Comparison of ENCODE assay signal across 8 mouse cellular contexts in the genomic region with DNA sequence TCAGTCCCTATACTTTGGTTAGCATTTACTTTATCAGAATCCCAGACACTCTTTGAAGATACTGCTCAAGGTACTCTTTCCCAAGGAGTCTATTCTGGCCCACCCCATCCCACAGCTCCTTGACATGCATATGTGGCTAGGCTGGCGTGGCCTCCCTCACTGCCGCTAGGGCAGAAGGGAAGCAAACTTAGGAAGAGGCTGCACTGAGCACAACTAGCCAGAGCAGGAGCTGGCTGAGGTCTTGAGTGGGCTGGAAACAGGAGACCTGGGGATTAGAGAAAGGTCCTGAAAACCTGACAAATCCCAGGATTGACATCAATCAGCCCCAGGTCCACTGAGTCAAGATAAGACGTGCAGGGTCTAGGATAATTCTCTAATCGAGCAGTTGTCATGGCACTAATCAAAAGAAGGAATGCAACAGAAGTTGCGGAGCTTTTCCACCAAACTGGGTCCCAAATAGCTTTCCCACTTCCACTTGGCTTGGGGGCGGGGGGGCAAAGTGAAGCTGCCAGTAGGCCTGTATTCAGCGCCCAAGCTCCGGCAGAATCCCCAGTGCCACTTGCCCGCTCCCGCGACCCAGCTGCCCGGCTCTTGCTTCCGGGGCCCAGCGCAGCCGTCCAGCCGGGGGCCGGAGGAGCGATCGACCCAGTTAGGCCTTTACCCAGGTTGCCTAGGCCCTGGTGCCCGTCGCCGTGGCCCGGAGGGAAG. TPM values are rescaled to one million over a fixed set of nuclear protein-coding genes. Genes with fewer than 3 reads are reported as not detected.
DNase-seq lines count a peak whose midpoint lies in the region; ATAC-seq and TF ChIP-seq lines count a peak whose summit lies in the region.

No protein-coding gene starts in this region.

- peak overlapping the region; percentile 91 for H3K27ac ChIP-seq in heart, adult 2 months
- peak overlapping the region; percentile 82 for H3K27ac ChIP-seq in kidney, embryonic 15.5 days

- TF ChIP-seq EP300 in heart, adult 2 months (IDR thresholded peaks at IDR 0.05; ENCODE audit: insufficient read depth, low read depth, low read length), result no peak

- WGBS in heart, adult 2 months, result 4% methylated on average over 23 of the region's 23 CpGs
- 10% methylated on average over 23 of the region's 23 CpGs for WGBS in kidney, embryonic 15.5 days

- TF ChIP-seq CTCF in heart, adult 2 months (IDR thresholded peaks at IDR 0.05), result peak; percentile 36

- peak overlapping the region; percentile 89 for H3K4me2 ChIP-seq in kidney, embryonic 15.5 days

- DNase-seq in gastrocnemius, adult 18-20 months (ENCODE audit: low spot score), result peak; percentile 28
- DNase-seq in gastrocnemius, postnatal 25 days, result no peak
- peak; percentile 53 for DNase-seq in adrenal gland, postnatal 14 days
- DNase-seq in heart, adult 2 months, result peak; percentile 39 to 55
- DNase-seq in lung, postnatal 4 days, result peak; percentile 51 to 61
- DNase-seq in yolk sac, embryonic 10.5 days (ENCODE audit: low spot score), result no peak
- DNase-seq in right cerebral cortex, adult 18-20 months, result no peak

- no peak for ATAC-seq in kidney, embryonic 15.5 days (replicated peaks; ENCODE audit: low FRiP score)

- no peaks in the 10 kb centered on the region for H3K9me3 ChIP-seq in kidney, embryonic 15.5 days (replicated peaks)

- H3K36me3 ChIP-seq in heart, adult 2 months (ENCODE audit: control insufficient read depth, insufficient read depth, low read length), result no peaks in the 10 kb centered on the region
- H3K36me3 ChIP-seq in kidney, embryonic 15.5 days, result 0 out of 2 replicates have a peak, but pooled peaks cover 2% of the 10 kb centered on the region

- peak overlapping the region; percentile 95 for H3K9ac ChIP-seq in heart, adult 2 months (ENCODE audit: low read depth, low read length)
- H3K9ac ChIP-seq in kidney, embryonic 15.5 days, result peak overlapping the region; percentile 85

- intact Hi-C loops in heart, adult 2 months (cut with DNase I), result loop anchor here (2.0 to 10.0 kb wide), 2 partner anchors 19 to 283 kb away; no protein-coding TSS in a partner anchor

- no peak; the same call in 1 of the 2 replicates for TF ChIP-seq POLR2A in heart, adult 2 months (IDR thresholded peaks at IDR 0.05; ENCODE audit: insufficient read depth, low read depth, low read length)

- H3K4me3 ChIP-seq in heart, adult 2 months, result peak overlapping the region; percentile 59
- H3K4me3 ChIP-seq in kidney, embryonic 15.5 days (replicated peaks), result peak overlapping the region; percentile 56

- no peaks in the 10 kb centered on the region for H3K79me2 ChIP-seq in heart, adult 2 months (replicated peaks; ENCODE audit: control insufficient read depth, insufficient read depth, low read length)

- H3K27me3 ChIP-seq in heart, adult 2 months (ENCODE audit: control insufficient read depth, insufficient read depth, low read length), result no peaks in the 10 kb centered on the region
- H3K27me3 ChIP-seq in kidney, embryonic 15.5 days, result no peaks in the 10 kb centered on the region

- H3K4me1 ChIP-seq in heart, adult 2 months (ENCODE audit: control insufficient read depth, insufficient read depth, low read length), result peaks cover 4% of the 10 kb centered on the region; the same call in 1 of the 2 replicates
- peaks cover 15% of the 10 kb centered on the region for H3K4me1 ChIP-seq in kidney, embryonic 15.5 days

RNA-seq across cellular contexts. Expression of a gene that starts 0.9 kb away (rescaled TPM):
- total RNA-seq in gastrocnemius, adult 18-20 months (2021), result 10 to 100 TPM; 21.7 to 21.8 TPM
- 10 to 100 TPM; 18.6 to 21.1 TPM for total RNA-seq in gastrocnemius, postnatal 25 days (2021)
- total RNA-seq in adrenal gland, postnatal 14 days (2021), result 17.6 and 20.7 TPM in 2 replicates
- total RNA-seq in heart, adult 2 months (2021), result 10 to 100 TPM; 20.3 to 21.7 TPM
- 16.1 and 19.0 TPM in 2 replicates for polyA plus RNA-seq in heart, adult 2 months (2012; rRNA removed)
- 6.5 and 7.9 TPM in 2 replicates for polyA plus RNA-seq in kidney, embryonic 15.5 days (2015; fragmentation: Nextera tagmentation; extraction: Ambion mirVana)

RNA-seq across cellular contexts. Expression of a gene that starts 16.2 kb away (rescaled TPM):
- total RNA-seq in gastrocnemius, adult 18-20 months (2021), result 1 to 10 TPM; 1.1 to 1.4 TPM
- total RNA-seq in gastrocnemius, postnatal 25 days (2021), result under 1 TPM; 0.99 to 1.00 TPM
- 0.30 TPM in 1 of 2 replicates, not detected in the other for total RNA-seq in adrenal gland, postnatal 14 days (2021)
- 1 to 10 TPM; 3.4 to 4.2 TPM for total RNA-seq in heart, adult 2 months (2021)
- polyA plus RNA-seq in heart, adult 2 months (2012; rRNA removed), result 1.7 and 3.3 TPM in 2 replicates
- polyA plus RNA-seq in kidney, embryonic 15.5 days (2015; fragmentation: Nextera tagmentation; extraction: Ambion mirVana), result 7.8 and 8.5 TPM in 2 replicates

RNA-seq across cellular contexts. Expression of a gene that starts 20.9 kb away (rescaled TPM):
- under 1 TPM; 0.32 to 0.59 TPM for total RNA-seq in gastrocnemius, adult 18-20 months (2021)
- under 1 TPM; 0.15 to 0.62 TPM for total RNA-seq in gastrocnemius, postnatal 25 days (2021)
- 19.0 and 28.8 TPM in 2 replicates for total RNA-seq in adrenal gland, postnatal 14 days (2021)
- under 1 TPM; 0.42 to 0.75 TPM for total RNA-seq in heart, adult 2 months (2021)
- polyA plus RNA-seq in heart, adult 2 months (2012; rRNA removed), result 1.9 and 2.1 TPM in 2 replicates
- polyA plus RNA-seq in kidney, embryonic 15.5 days (2015; fragmentation: Nextera tagmentation; extraction: Ambion mirVana), result 2.5 and 3.4 TPM in 2 replicates

RNA-seq across cellular contexts. Expression of a gene that starts 27.0 kb away (rescaled TPM):
- not detected for total RNA-seq in gastrocnemius, adult 18-20 months (2021)
- total RNA-seq in gastrocnemius, postnatal 25 days (2021), result not detected
- total RNA-seq in adrenal gland, postnatal 14 days (2021), result 1.1 and 2.5 TPM in 2 replicates
- not detected for total RNA-seq in heart, adult 2 months (2021)
- 1.6 TPM in 1 of 2 replicates, not detected in the other for polyA plus RNA-seq in heart, adult 2 months (2012; rRNA removed)
- polyA plus RNA-seq in kidney, embryonic 15.5 days (2015; fragmentation: Nextera tagmentation; extraction: Ambion mirVana), result not detected in 2 replicates

RNA-seq across cellular contexts. Expression of a gene that starts 33.6 kb away (rescaled TPM):
- 1 to 10 TPM; 7.1 to 7.5 TPM for total RNA-seq in gastrocnemius, adult 18-20 months (2021)
- 1 to 10 TPM; 9.2 to 9.4 TPM for total RNA-seq in gastrocnemius, postnatal 25 days (2021)
- total RNA-seq in adrenal gland, postnatal 14 days (2021), result 33.1 and 34.4 TPM in 2 replicates
- 10 to 100 TPM; 17.8 to 18.7 TPM for total RNA-seq in heart, adult 2 months (2021)
- 5.0 and 11.8 TPM in 2 replicates for polyA plus RNA-seq in heart, adult 2 months (2012; rRNA removed)
- polyA plus RNA-seq in kidney, embryonic 15.5 days (2015; fragmentation: Nextera tagmentation; extraction: Ambion mirVana), result 18.6 and 22.9 TPM in 2 replicates

Comparison
In these comparisons a context has a peak if more than half of its experiments do, and no peak if none do; other contexts are left out.
1. DNase-seq: peak in gastrocnemius, adult 18-20 months (single experiment), adrenal gland, postnatal 14 days (single experiment), heart, adult 2 months (2 of 2) and lung, postnatal 4 days (2 of 2); none in gastrocnemius, postnatal 25 days (single experiment), yolk sac, embryonic 10.5 days (single experiment) and right cerebral cortex, adult 18-20 months (single experiment).
2. RNA of a gene that starts 20.9 kb away (total RNA-seq): 19.0 to 28.8 TPM in adrenal gland, postnatal 14 days; 0.42 to 0.75 TPM in heart, adult 2 months, 0.15 to 0.62 TPM in gastrocnemius, postnatal 25 days and 0.32 to 0.59 TPM in gastrocnemius, adult 18-20 months; every median in the first group is over 10 times any median in the second.